Mouse (Mus musculus): ENCODE data around the gene Ccr7. TPM values are rescaled to one million over a fixed set of nuclear protein-coding genes. Genes with fewer than 3 reads are reported as not detected.
A peak's percentile ranks its signal among the peaks of the same experiment; 100 is the strongest.

Ccr7 gene
- polyA plus RNA-seq, 1 experiment from 2014 or later = 0.45 TPM

GRCm38 (mm10) chr11:99153767-99154753 lies 817 bp downstream of the Ccr7 start:
- no peak for DNase-seq
- no peak for ATAC-seq (ENCODE audit: insufficient read depth)
- Histone ChIP-seq H3K4me2 (no peak overlapping the region), H3K4me1 (ENCODE audit: insufficient read depth) (peaks cover 8% of the 10 kb centered on the region), H3K36me3 (ENCODE audit: insufficient read depth) (no peaks in the 10 kb centered on the region), H3K27ac (ENCODE audit: low read depth) (no peak overlapping the region), H3K9ac (no peak overlapping the region), H3K4me3 (ENCODE audit: low read depth, low read length) (no peak overlapping the region), H3K27me3 (ENCODE audit: insufficient read depth, low read length) (no peaks in the 10 kb centered on the region), H3K9me3 (ENCODE audit: low read depth, low read length) (no peaks in the 10 kb centered on the region)
- WGBS = 70% methylated on average over 7 of the region's 7 CpGs
- no peak for TF ChIP-seq CTCF (IDR thresholded peaks at IDR 0.05; ENCODE audit: low read depth)

- H3K4me2 ChIP-seq = no peak overlapping the region
- no peak for TF ChIP-seq CTCF (IDR thresholded peaks at IDR 0.05; ENCODE audit: low read depth)
- no peak overlapping the region for H3K4me3 ChIP-seq (ENCODE audit: low read depth, low read length)
- H3K27ac ChIP-seq (ENCODE audit: low read depth) = no peak overlapping the region
- no peaks in the 10 kb centered on the region for H3K36me3 ChIP-seq (ENCODE audit: insufficient read depth)
- WGBS = 76% methylated on average over 7 of the region's 7 CpGs
- ATAC-seq (ENCODE audit: insufficient read depth) (no peak), DNase-seq (no peak)
- H3K27me3 ChIP-seq (ENCODE audit: insufficient read depth, low read length) = no peaks in the 10 kb centered on the region
- H3K9me3 ChIP-seq (ENCODE audit: low read depth, low read length) = no peaks in the 10 kb centered on the region
- H3K9ac ChIP-seq = no peak overlapping the region
- peaks cover 23% of the 10 kb centered on the region for H3K4me1 ChIP-seq (ENCODE audit: insufficient read depth)
These were observed 2.3 kb downstream of the Ccr7 start for GRCm38 (mm10) chr11:99152323-99153144.

- peaks cover 33% of the 10 kb centered on the region for H3K4me1 ChIP-seq (ENCODE audit: insufficient read depth)
These were observed 3.4 kb downstream of the Ccr7 start for GRCm38 (mm10) chr11:99151333-99151930.

GRCm38 (mm10) chr11:99150889-99151288 lies 4.0 kb downstream of the Ccr7 start:
- no peaks in the 10 kb centered on the region for H3K9me3 ChIP-seq (ENCODE audit: low read depth, low read length)
- ATAC-seq (ENCODE audit: insufficient read depth) = no peak
- WGBS = 45% methylated on average over 7 of the region's 7 CpGs

More at GRCm38 (mm10) chr11:99151333-99151930, 3.4 kb downstream of the Ccr7 start:
- H3K4me3 ChIP-seq (ENCODE audit: low read depth, low read length) = no peak overlapping the region
- 51% methylated on average over 11 of the region's 11 CpGs for WGBS
- H3K4me2 ChIP-seq = no peak overlapping the region
- ATAC-seq (ENCODE audit: insufficient read depth) (no peak), DNase-seq (no peak)
- H3K9me3 ChIP-seq (ENCODE audit: low read depth, low read length) = no peaks in the 10 kb centered on the region
- H3K27me3 ChIP-seq (ENCODE audit: insufficient read depth, low read length) = no peaks in the 10 kb centered on the region
- TF ChIP-seq CTCF (IDR thresholded peaks at IDR 0.05; ENCODE audit: low read depth) = no peak
- no peak overlapping the region for H3K27ac ChIP-seq (ENCODE audit: low read depth)
- H3K9ac ChIP-seq = no peak overlapping the region
- no peaks in the 10 kb centered on the region for H3K36me3 ChIP-seq (ENCODE audit: insufficient read depth)

GRCm38 (mm10) chr11:99149898-99150757 lies 4.7 kb downstream of the Ccr7 start:
- Histone ChIP-seq H3K4me1 (ENCODE audit: insufficient read depth) (peaks cover 33% of the 10 kb centered on the region), H3K4me3 (ENCODE audit: low read depth, low read length) (no peak overlapping the region), H3K9ac (no peak overlapping the region), H3K36me3 (ENCODE audit: insufficient read depth) (no peaks in the 10 kb centered on the region), H3K27ac (ENCODE audit: low read depth) (peak overlapping the region; percentile 42; the same call in 1 of the 2 replicates), H3K9me3 (ENCODE audit: low read depth, low read length) (no peaks in the 10 kb centered on the region), H3K27me3 (ENCODE audit: insufficient read depth, low read length) (no peaks in the 10 kb centered on the region), H3K4me2 (peak overlapping the region; percentile 40; the same call in 1 of the 2 replicates)
- DNase-seq = peak; percentile 94
- TF ChIP-seq CTCF (IDR thresholded peaks at IDR 0.05; ENCODE audit: low read depth) = peak; percentile 99
- ATAC-seq (ENCODE audit: insufficient read depth) = peak; percentile 41; the same call in 1 of the 2 replicates
- WGBS = 46% methylated on average over 19 of the region's 19 CpGs

More at GRCm38 (mm10) chr11:99150889-99151288, 4.0 kb downstream of the Ccr7 start:
- TF ChIP-seq CTCF (IDR thresholded peaks at IDR 0.05; ENCODE audit: low read depth) = no peak
- Histone ChIP-seq H3K36me3 (ENCODE audit: insufficient read depth) (no peaks in the 10 kb centered on the region), H3K4me1 (ENCODE audit: insufficient read depth) (peaks cover 33% of the 10 kb centered on the region), H3K4me3 (ENCODE audit: low read depth, low read length) (no peak overlapping the region), H3K9ac (no peak overlapping the region), H3K27me3 (ENCODE audit: insufficient read depth, low read length) (no peaks in the 10 kb centered on the region), H3K4me2 (no peak overlapping the region), H3K27ac (ENCODE audit: low read depth) (no peak overlapping the region)
- DNase-seq = no peak

All from lung, embryonic 14.5 days (tissue).